Mouse (Mus musculus) urinary bladder, adult 2 months (tissue): ENCODE data around the gene Rgp1. TPM values are rescaled to one million over a fixed set of nuclear protein-coding genes. Genes with fewer than 3 reads are reported as not detected.
A peak's percentile ranks its signal among the peaks of the same experiment; 100 is the strongest.
"Not testable (repeated sequence)": the region's sequence is repeated elsewhere in the genome, so short reads cannot be mapped to it uniquely, and the experiment has no call there.

ENCODE experiments used
- DNase-seq: peaks from one replicate; pipeline ENCODE4 v3.0.0; 2022; ENCODE audit warnings: low spot score
- polyA plus RNA-seq: library from polyadenylated mRNA; depleted of rRNA; stranded (reverse); fragments of >200 nt; gene quantifications from 2 replicates; pipeline ENCODE4 v1.2.3, GENCODE M21; 2012

Gene Rgp1
- polyA plus RNA-seq, 1 experiment, result 35.1 TPM

GRCm38 (mm10) chr4:43593453-43593852 lies 14.9 kb downstream of the Rgp1 start:
- DNase-seq, result no peak

GRCm38 (mm10) chr4:43596597-43596996 lies 18.1 kb downstream of the Rgp1 start:
- DNase-seq, result not testable (repeated sequence)

GRCm38 (mm10) chr4:43598200-43598599 lies 19.7 kb downstream of the Rgp1 start:
- no peak for DNase-seq

- DNase-seq, result no peak
Measured at GRCm38 (mm10) chr4:43598650-43599380, 20.3 kb downstream of the Rgp1 start.

GRCm38 (mm10) chr4:43600195-43600934 lies 21.9 kb downstream of the Rgp1 start:
- no peak for DNase-seq

GRCm38 (mm10) chr4:43604099-43604498 lies 25.6 kb downstream of the Rgp1 start:
- no peak for DNase-seq

- DNase-seq, result no peak
Measured at GRCm38 (mm10) chr4:43604751-43605685, 26.5 kb downstream of the Rgp1 start.

- DNase-seq, result no peak
Measured at GRCm38 (mm10) chr4:43612534-43612933, 34.0 kb downstream of the Rgp1 start.

GRCm38 (mm10) chr4:43613060-43613730 lies 34.7 kb downstream of the Rgp1 start:
- DNase-seq, result no peak

GRCm38 (mm10) chr4:43620146-43620778 lies 41.7 kb downstream of the Rgp1 start:
- DNase-seq, result peak; percentile 3

GRCm38 (mm10) chr4:43629106-43629817 lies 50.7 kb downstream of the Rgp1 start:
- peak; percentile 11 for DNase-seq

GRCm38 (mm10) chr4:43630030-43630581 lies 51.6 kb downstream of the Rgp1 start:
- peak; percentile 26 for DNase-seq

- DNase-seq, result no peak
Measured at GRCm38 (mm10) chr4:43630671-43631045, 52.1 kb downstream of the Rgp1 start.

GRCm38 (mm10) chr4:43631046-43631955 lies 52.8 kb downstream of the Rgp1 start, which contains the start of gene Npr2:
Gene Npr2 (plus strand): TSS chr4:43631935.
- DNase-seq, result peak; percentile 41

GRCm38 (mm10) chr4:43631956-43632920 lies 53.7 kb downstream of the Rgp1 start:
- DNase-seq, result peak; percentile 30

GRCm38 (mm10) chr4:43633296-43633695 lies 54.8 kb downstream of the Rgp1 start:
- no peak for DNase-seq

GRCm38 (mm10) chr4:43633736-43634135 lies 55.2 kb downstream of the Rgp1 start:
- DNase-seq, result peak; percentile 5
